Mouse (Mus musculus) spleen, adult 2 months (tissue): Measurements from ENCODE around the gene Plvap.

Experiments used
- CTCF ChIP-seq: fragments of 200-500 bp; IDR thresholded peaks from 2 replicates; pipeline ENCODE4 v1.5.1; 2011; ENCODE audit warnings: mild to moderate bottlenecking, inconsistent platforms; ENCODE audit not compliant: insufficient read depth, insufficient read length, insufficient replicate concordance; ENCODE audit errors: extremely low read depth
- POLR2A ChIP-seq: fragments of 200-500 bp; IDR thresholded peaks from 2 replicates; pipeline ENCODE4 v1.6.1; 2011; ENCODE audit warnings: low read depth, low read length, inconsistent platforms

GRCm38 (mm10) chr8:71516786-71517185 is 5.2 kb upstream of the Plvap start:
- no peak for TF ChIP-seq CTCF
- TF ChIP-seq POLR2A, result no peak
